Mouse (Mus musculus) megakaryocyte, embryonic 14.5 days (primary cell): Measurements from ENCODE around the gene Tns3. TPM values are rescaled to one million over a fixed set of nuclear protein-coding genes. Genes with fewer than 3 reads are reported as not detected.
"Not testable (repeated sequence)": the region's sequence is repeated elsewhere in the genome, so short reads cannot be mapped to it uniquely, and the experiment has no call there.

ENCODE experiments used
- H3K27me3 ChIP-seq: replicated peaks from 2 replicates; pipeline ENCODE3; 2012; ENCODE audit warnings: inconsistent platforms
- H3K36me3 ChIP-seq: replicated peaks from 2 replicates; pipeline ENCODE3; 2012; ENCODE audit warnings: low read length, inconsistent platforms, mixed read lengths
- H3K4me1 ChIP-seq: 2 replicates; pipeline ENCODE4 v1.6.1; 2012; ENCODE audit warnings: inconsistent platforms
- H3K4me3 ChIP-seq: replicated peaks from 2 replicates; pipeline ENCODE3; 2012; ENCODE audit warnings: moderate library complexity, mild to moderate bottlenecking, inconsistent platforms
- H3K9me3 ChIP-seq: 2 replicates; pipeline ENCODE4 v1.6.1; 2012; ENCODE audit warnings: inconsistent platforms
- FLI1 ChIP-seq: IDR thresholded peaks from 2 replicates; pipeline ENCODE4 v1.6.1; 2012; ENCODE audit warnings: low read length, inconsistent platforms, mixed read lengths
- GATA1 ChIP-seq: IDR thresholded peaks from 3 replicates; pipeline ENCODE4 v1.6.1; 2012; ENCODE audit warnings: mixed read lengths, low read length, inconsistent platforms, borderline replicate concordance
- polyA plus RNA-seq: library from polyadenylated mRNA; stranded (reverse); fragments of >175 nt; gene quantifications from 2 replicates; pipeline ENCODE4 v1.2.3, GENCODE M21; 2012; ENCODE audit warnings: low replicate concordance; ENCODE audit not compliant: insufficient read depth

The Tns3 gene
- polyA plus RNA-seq, 1 experiment = 1.7 TPM

DNA sequence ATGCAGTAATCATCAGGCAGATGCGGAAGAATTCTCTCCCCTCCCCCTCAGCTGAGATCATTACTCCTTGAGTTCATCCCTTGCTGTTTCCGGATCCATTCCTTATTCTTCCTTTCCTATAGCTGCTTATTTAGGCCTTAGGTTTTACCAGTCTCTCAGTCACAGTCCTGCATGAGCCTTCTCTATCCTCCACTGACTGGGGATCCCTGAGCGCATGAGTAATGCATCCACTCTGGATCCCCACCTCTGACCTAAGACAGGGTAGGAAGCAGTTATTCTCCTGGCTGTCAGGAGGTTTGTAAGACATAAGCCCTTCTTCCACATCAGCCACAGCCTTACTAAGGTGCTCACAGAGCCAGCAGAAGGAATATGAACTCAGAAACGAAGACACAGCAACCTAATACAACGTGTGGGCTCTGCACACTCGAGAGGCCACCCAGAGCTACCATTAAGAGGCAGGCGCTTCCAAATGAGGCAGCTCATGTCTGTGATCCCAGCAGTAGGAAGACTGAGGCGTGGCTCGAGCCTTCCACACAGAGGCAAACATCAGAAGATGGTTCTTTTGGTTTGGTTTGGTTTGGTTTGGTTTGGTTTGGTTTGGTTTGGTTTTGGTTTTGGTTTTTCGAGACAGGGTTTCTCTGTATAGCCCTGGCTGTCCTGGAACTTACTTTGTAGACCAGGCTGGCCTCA, 38.3 kb downstream of the Tns3 start:
- Histone ChIP-seq H3K4me3 (no peak overlapping the region), H3K9me3 (peaks cover 8% of the 10 kb centered on the region; the same call in 1 of the 2 replicates), H3K27me3 (peaks cover 46% of the 10 kb centered on the region), H3K36me3 (no peaks in the 10 kb centered on the region), H3K4me1 (peaks cover 9% of the 10 kb centered on the region; the same call in 1 of the 2 replicates)
- TF ChIP-seq FLI1 (no peak), GATA1 (no peak)

DNA sequence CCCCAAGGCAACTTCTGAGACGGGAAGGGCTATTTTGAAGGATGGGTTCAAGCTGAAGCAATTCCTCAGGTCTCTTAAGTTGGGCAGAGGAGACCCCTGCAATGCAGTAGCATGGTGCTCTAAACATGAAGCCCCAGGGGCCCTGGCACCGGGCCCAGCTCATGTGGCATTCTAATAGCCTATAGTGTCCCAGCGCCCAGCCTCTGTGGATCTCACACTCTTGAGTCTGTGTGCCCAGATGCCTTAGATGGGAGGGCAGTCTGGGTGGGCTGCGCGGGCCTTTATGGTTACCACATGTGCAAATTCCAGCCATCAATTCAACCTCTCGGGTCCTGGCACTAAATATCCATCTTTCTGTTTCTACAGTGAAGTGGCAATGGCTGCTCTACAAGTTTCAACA, 38.9 kb downstream of the Tns3 start:
- Histone ChIP-seq H3K4me1 (peaks cover 9% of the 10 kb centered on the region; the same call in 1 of the 2 replicates), H3K27me3 (peaks cover 46% of the 10 kb centered on the region), H3K36me3 (no peaks in the 10 kb centered on the region), H3K9me3 (peaks cover 8% of the 10 kb centered on the region; the same call in 1 of the 2 replicates), H3K4me3 (no peak overlapping the region)
- no peak for TF ChIP-seq FLI1
- no peak for TF ChIP-seq GATA1

DNA sequence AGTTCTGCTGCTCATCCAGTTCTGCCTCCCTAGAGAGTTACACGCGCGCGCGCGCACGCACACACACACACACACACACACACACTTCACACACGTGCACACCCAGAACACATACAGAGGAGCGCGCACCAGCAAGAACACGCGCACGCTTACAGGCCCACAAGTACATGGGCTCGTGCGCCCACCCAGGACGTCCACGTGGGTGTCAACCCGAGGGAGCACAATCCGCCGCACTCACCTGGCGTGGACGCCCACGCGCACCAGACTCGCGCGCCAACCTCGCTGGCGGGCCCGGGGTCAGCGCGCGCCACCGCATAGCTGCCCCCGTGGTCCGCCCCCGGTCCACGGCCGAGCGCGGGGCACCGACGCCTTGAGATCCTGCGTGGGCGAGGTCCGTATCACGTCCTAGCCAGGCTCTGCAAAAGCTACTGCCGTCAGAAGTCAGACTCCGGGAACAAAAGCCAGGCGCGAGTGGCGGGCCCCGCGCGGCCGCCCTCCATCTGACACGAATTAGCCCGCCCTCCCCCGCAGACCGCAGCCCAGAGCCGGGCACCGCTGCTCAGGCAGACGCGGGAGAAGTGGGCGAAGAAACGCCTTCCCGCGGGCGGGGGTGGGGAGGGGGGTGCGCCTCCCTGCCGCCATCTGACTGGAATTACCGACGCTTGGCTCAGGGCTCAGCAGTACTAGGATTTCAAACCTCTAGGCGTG, 40.0 kb downstream of the Tns3 start:
- Histone ChIP-seq H3K27me3 (peaks cover 46% of the 10 kb centered on the region), H3K4me3 (peak overlapping the region; percentile 86), H3K4me1 (peaks cover 9% of the 10 kb centered on the region; the same call in 1 of the 2 replicates), H3K9me3 (no peaks in the 10 kb centered on the region), H3K36me3 (no peaks in the 10 kb centered on the region)
- TF ChIP-seq FLI1 = no peak
- TF ChIP-seq GATA1 = no peak

DNA sequence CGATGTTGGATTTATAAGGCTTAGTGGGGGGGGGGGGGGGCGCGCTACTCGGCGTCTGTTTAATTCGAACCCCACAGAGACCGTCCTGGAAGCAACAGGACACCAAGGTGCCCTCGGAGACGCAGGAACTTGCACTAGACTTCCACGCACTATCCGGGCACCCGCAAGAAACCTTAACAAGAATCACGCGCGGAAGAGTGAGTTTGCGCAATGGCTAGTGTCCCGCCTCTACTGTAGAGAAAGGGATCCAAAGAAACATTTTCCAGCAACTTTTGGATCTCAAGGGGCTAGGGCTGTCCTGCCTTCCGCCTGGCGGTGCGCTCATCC, 40.5 kb downstream of the Tns3 start:
- Histone ChIP-seq H3K27me3 (peaks cover 46% of the 10 kb centered on the region), H3K4me1 (peaks cover 8% of the 10 kb centered on the region; the same call in 1 of the 2 replicates), H3K4me3 (peak overlapping the region; percentile 86), H3K9me3 (no peaks in the 10 kb centered on the region), H3K36me3 (no peaks in the 10 kb centered on the region)
- TF ChIP-seq FLI1 (no peak), GATA1 (no peak)

DNA sequence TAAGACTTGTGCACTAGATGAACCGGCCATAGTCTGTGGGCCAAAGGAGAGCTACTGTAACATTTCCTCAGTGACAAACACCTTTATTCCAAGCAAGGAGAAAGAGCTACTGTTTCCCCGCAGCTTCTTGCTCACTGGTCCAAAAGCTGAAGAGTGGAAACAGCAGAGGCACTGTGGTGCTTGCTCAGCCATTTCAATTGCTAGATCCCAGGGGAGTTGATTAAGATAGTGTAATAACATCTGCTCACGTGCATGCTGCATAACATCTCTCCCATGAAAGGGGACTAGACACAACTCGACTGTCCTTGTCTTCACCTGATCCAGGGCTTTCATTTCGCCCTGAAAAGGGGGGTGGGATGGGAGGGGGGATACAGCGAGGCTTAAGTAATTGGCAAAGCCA, 41.7 kb downstream of the Tns3 start:
- H3K36me3 ChIP-seq = no peaks in the 10 kb centered on the region
- peaks cover 46% of the 10 kb centered on the region for H3K27me3 ChIP-seq
- TF ChIP-seq FLI1 = no peak
- TF ChIP-seq GATA1 = no peak
- H3K4me1 ChIP-seq = peaks cover 6% of the 10 kb centered on the region; the same call in 1 of the 2 replicates
- H3K9me3 ChIP-seq = no peaks in the 10 kb centered on the region
- H3K4me3 ChIP-seq = no peak overlapping the region

DNA sequence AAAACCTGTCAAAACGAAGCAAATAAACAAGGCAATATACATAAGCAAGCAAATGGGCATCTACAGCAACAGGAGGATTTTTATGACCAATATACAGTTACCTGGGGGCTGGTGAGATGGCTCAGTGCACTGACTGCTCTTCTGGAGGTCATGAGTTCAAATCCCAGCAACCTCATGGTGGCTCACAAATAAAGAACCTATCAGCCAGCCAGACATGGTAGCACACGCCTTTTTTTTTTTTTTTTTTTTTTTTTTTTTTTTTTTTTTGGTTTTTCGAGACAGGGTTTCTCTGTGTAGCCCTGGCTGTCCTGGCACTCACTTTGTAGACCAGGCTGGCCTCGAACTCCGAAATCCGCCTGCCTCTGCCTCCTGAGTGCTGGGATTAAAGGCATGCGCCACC, 45.2 kb downstream of the Tns3 start:
- not testable (repeated sequence) for H3K4me1 ChIP-seq, H3K9me3 ChIP-seq, H3K36me3 ChIP-seq, H3K4me3 ChIP-seq
- peaks cover 23% of the 10 kb centered on the region for H3K27me3 ChIP-seq

DNA sequence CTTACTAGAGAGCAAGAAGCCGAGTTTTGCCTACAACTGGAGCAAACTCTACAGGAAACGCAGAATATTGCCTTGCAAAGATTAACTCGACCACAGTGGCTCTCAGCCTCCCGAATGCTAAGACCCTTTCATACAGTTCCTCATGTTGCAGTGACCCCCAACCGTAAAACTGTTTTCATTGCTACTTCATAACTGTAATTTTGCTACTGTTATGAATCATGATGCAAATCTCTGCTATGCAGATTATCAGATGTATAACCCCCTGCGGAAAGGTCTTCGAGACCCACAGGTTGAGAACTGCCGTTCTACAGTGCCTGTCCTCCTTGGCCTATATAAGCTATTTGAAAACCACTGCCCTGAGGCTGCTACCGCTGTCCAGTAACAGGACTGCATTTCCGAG, 46.0 kb downstream of the Tns3 start:
- Histone ChIP-seq H3K4me3 (no peak overlapping the region), H3K4me1 (no peaks in the 10 kb centered on the region), H3K27me3 (peaks cover 15% of the 10 kb centered on the region), H3K36me3 (no peaks in the 10 kb centered on the region), H3K9me3 (no peaks in the 10 kb centered on the region)
- TF ChIP-seq FLI1 (no peak), GATA1 (no peak)

DNA sequence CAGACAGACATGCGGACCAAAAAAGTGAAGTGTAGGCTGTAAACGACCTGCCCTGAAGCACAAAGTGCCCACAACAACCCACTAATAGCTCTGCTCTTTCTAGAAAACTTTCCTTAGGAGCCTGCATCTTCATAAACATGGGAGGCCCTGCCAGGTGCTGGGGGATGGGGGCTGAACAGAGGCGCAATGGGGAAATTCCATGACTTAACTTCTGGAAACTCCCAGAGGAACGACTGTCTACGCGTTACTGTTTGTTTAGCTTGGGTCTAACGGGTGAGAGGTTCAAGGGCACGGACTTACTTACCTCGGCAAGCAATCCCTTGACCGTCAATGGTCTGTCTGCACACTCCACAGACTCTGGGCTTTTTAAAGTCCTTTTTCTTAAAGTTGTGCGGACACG, 48.9 kb downstream of the Tns3 start:
- no peaks in the 10 kb centered on the region for H3K4me1 ChIP-seq
- H3K36me3 ChIP-seq = no peaks in the 10 kb centered on the region
- no peak overlapping the region for H3K4me3 ChIP-seq
- peaks cover 2% of the 10 kb centered on the region for H3K27me3 ChIP-seq
- no peaks in the 10 kb centered on the region for H3K9me3 ChIP-seq
- TF ChIP-seq FLI1 = no peak
- no peak for TF ChIP-seq GATA1

DNA sequence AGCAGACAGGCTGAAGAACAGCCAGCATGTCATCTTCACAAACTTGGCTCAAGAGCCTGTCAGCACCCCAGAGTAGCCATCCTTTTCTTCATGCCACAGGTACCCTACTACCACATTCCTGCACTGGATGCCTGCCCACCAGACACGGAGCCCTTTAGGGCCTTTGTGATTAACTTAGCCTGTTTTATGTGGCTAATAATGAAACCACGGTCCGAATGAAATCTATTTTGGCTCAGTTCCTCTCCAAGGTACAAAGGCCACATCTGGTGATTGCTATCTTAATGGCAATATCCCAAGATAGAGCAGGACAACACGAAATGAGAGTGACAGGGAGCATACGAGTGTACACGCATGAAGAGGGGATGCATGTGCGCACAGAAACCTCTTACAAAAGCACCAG, 53.9 kb downstream of the Tns3 start:
- no peak for TF ChIP-seq FLI1
- no peak for TF ChIP-seq GATA1
- Histone ChIP-seq H3K4me1 (no peaks in the 10 kb centered on the region), H3K4me3 (no peak overlapping the region), H3K36me3 (no peaks in the 10 kb centered on the region), H3K27me3 (no peaks in the 10 kb centered on the region), H3K9me3 (no peaks in the 10 kb centered on the region)

DNA sequence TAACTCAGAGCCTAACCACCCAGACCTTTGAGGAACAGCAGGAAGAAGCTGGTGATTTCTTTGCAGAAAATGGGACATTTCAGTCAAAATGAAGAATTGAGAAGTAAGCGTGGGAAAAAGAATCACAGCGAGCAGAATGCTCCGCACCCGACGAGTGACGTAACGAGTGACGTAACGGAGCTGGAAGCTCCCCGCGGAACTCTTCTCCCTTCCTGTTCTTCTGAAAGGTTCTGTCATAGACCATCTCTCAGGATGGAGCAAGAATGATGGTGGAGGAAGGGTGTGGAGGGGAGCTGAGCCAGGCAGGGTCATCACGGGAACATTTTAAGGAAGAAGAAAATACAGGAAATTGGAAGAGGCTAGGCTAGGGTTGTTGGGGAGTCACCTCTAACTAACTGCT, 54.5 kb downstream of the Tns3 start:
- no peaks in the 10 kb centered on the region for H3K4me1 ChIP-seq
- H3K36me3 ChIP-seq = no peaks in the 10 kb centered on the region
- no peak overlapping the region for H3K4me3 ChIP-seq
- TF ChIP-seq GATA1 = no peak
- TF ChIP-seq FLI1 = no peak
- no peaks in the 10 kb centered on the region for H3K9me3 ChIP-seq
- H3K27me3 ChIP-seq = no peaks in the 10 kb centered on the region
